Mouse (Mus musculus) urinary bladder, postnatal 25 days (tissue): ENCODE data around the gene Slc35d3.

ENCODE experiments used
- DNase-seq: peaks from one replicate; pipeline ENCODE4 v3.0.0; 2022; ENCODE audit warnings: low spot score

The Slc35d3 gene

GRCm38 (mm10) chr10:19850998-19851691, at the start of gene Slc35d3:
Slc35d3 (minus strand) TSS chr10:19851459.
- DNase-seq: no peak

GRCm38 (mm10) chr10:19900191-19900590, 48.9 kb upstream of the Slc35d3 start:
- no peak for DNase-seq

DNA sequence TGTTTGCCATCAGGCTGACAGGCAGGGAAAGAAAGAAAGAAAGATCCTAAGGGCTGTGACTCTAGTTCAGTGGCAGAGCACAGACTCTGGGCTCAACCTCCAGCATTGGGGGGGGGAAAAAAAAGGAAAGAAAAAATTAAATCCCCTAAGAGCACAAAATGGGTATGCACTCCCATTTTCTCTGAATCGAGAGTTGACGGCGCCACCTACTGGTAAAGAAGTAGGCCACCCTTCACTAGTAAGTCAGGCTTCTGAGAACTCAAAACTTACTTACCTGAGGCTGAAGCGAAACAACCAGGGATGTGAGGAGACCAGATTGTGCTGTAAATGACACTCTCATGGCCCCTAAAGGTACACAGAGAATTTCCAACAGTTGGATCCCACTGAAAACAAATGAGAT, 42.7 kb upstream of the Slc35d3 start:
- DNase-seq: peak; percentile 24

DNA sequence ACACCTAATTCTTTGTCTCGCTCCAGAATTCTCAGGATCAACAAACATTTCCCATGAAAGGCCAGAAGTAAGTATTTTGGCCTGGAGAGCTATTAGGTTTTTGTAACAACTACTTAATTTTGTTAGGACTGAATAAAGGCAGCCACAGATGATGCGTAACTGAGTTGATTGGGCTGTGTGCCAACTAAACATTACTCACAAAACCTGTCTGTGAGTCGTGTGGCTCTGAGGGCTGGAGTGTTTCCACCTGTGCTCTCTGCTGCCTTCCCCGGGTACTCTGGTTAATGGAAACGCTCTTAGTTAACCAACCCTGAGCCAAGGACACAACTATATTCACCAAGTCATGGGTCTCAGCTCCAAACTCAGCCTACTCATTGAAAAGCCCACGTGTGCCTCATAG, 41.9 kb upstream of the Slc35d3 start:
- DNase-seq: peak; percentile 6

DNA sequence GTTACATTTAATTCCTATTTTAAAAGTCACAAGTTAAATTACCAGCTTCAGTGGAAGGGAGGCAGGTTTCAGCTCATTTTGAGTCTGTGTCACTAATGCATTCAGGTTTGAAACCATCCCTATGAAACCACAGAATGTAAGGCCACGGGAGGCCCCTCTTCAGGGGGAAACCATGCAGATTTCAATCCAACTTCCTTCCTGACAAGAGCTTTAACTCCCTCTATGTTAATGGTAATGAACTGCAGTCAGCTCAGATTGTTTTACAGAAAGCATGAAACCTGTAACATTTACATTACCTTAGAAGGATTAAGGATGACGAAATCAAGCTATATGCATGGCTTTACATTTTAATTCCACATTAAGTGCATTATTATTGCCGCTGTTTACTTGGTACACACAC, 40.4 kb upstream of the Slc35d3 start:
- no peak for DNase-seq

DNA sequence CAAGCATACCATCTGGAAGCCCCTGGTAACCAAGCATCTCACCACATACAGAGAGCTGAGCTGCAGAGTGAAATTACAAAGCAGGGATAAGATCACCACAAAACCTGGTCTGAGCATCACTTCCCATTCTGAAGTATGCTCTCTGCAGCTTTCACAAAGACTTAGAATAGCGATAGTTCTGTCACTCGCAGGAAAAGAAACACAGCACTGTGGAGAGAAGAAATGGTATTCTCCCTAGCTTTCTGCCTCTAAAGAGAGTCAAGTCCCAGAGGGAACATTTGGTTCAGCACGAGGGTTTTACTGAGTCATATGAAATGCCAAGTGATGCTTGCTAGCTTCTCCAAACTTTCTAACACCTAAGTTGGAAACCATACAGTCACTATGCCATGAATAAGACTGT, 38.6 kb upstream of the Slc35d3 start:
- no peak for DNase-seq

DNA sequence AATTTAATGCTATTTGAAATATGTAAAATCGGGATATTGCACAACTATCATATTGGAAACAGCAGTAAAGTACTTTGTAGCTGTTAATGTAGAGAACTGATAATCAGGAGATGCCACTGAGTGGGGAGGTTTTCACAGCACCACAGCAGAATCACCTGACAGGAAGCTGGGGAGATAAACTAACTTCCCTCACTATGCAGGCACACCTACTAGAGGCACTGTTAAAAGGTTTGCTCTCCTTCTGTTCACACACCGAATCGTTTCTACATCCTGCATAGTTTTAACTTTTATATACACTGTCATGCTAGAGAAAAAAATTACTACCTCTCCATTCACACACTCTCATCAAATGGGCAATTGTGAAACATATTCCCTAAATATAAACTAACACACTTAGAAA, 35.0 kb upstream of the Slc35d3 start:
- no peak for DNase-seq

- DNase-seq: no peak
These were observed 33.1 kb upstream of the Slc35d3 start for GRCm38 (mm10) chr10:19884409-19884808.

GRCm38 (mm10) chr10:19880437-19880836, 29.2 kb upstream of the Slc35d3 start:
- no peak for DNase-seq

DNA sequence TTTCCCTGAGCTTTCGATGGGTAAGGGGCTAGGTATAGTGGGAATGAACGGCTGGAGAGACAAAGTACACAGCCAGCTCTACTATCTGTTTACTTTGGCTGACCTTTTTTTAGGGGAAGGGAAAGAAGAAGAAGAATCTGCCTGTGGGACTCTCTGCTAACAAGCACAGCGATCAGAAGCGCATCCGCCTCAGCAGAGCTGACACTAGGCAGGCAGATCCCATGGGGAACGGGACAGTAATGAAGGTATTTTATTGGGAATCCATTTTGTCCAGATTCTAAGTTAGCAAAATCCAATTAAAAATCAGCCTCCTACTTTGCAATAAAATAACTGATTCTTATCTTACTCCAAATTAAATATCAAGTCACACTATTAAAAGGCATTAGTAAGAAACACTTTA, 27.9 kb upstream of the Slc35d3 start:
- DNase-seq: no peak

- DNase-seq: no peak
These were observed 26.4 kb upstream of the Slc35d3 start for GRCm38 (mm10) chr10:19877679-19878078.

DNA sequence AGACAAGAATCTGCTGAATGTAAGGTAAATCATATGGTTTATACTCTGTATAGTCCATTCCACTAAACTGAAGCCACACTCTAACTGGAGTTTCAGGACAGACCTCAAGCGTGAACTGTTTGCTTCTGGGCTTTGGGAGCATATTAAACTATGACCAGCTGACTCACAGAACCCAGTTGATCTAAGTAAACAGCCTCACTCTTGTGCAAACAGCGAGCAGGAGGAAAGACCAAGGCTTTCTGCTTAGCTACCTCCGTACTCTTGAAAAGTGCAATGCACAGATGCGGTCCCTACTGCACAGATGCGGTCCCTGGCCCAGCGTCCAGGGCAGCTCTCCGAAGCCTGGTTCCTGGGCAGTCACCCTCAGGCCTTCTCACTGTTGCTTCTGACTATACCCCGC, 26.0 kb upstream of the Slc35d3 start:
- DNase-seq: no peak

DNA sequence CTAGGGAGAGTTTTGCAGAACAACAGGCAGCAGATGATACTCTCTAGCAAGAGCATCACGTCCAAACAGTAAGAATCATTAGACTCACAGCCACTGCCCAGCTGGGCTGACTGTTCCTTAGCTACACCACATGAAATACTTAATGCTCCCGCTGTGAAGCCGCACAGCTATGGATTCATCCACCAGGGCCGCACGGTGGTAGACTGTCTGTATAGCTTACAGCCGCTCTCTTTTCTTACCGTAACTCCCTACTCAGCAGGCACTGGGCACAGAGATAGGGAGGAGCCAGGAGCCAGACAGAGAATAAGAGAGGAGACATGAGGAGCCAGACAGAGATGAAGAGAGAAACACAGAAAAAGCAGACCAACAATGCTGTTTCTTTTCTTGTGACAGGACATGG, 25.4 kb upstream of the Slc35d3 start:
- DNase-seq: no peak

- no peak for DNase-seq
These were observed 24.1 kb upstream of the Slc35d3 start for GRCm38 (mm10) chr10:19875346-19875745.

- DNase-seq: no peak
These were observed 4.5 kb upstream of the Slc35d3 start for GRCm38 (mm10) chr10:19855597-19856306.

DNA sequence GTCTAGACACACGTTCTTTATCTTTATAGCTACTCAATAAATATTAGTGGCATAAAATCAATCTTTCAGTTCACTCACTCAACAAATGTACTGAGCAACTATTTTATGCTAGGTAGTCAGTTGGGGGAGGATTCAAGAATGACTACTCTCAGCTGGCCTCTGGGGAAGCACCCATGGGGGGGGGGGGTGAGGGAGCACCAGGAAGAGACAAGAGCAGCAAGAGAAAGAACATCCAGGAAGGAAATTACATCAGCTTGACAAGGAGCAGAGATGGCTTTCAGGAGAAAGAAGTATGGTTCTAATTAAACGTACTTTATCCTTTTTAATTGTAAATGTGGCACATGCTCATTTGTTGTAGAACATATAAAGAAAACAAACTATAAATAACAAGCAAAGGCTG, 2.4 kb upstream of the Slc35d3 start:
- DNase-seq: no peak

DNA sequence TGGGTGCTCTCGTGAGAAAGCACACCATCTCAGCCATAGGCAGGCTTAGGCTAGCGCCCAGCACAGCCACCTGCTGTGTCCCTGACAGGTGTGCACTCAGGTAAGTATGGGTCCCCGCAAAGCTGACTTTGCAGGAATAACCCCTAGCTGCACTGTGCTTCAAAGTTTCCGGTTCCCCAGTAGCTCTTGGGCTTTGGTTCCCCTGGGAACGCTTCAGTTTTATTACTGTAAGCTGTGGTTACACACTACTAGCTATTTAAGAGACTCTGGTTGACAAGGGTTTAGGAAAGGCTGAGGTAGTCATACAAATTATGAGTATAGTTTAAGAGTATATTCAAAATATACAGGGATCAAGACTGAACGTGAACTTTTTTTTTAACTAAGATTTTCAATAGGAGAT, 1.5 kb upstream of the Slc35d3 start:
- DNase-seq: no peak

DNA sequence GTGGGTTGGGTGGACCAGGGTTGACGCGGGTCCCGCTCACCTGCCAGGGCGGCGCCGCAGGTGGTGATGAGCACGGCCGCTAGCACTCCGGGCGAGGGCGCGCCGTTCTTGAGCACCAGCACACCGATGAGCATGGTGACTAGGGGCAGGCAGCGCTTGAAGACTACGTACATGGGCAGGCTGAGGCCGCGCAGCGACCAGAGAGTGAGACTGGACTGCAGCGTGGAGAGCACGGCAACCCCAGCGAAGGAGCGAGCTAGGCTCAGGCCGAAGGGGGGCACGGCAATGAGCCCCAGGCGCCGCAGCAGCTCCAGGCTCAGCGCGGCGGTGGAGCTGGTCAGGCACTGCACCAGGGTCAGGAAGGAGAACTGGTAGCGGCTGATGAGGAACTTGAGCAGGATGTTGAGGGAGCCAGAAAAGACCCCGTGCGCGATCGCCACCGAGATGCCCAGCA, 688 bp downstream of the Slc35d3 start:
- DNase-seq: no peak

DNA sequence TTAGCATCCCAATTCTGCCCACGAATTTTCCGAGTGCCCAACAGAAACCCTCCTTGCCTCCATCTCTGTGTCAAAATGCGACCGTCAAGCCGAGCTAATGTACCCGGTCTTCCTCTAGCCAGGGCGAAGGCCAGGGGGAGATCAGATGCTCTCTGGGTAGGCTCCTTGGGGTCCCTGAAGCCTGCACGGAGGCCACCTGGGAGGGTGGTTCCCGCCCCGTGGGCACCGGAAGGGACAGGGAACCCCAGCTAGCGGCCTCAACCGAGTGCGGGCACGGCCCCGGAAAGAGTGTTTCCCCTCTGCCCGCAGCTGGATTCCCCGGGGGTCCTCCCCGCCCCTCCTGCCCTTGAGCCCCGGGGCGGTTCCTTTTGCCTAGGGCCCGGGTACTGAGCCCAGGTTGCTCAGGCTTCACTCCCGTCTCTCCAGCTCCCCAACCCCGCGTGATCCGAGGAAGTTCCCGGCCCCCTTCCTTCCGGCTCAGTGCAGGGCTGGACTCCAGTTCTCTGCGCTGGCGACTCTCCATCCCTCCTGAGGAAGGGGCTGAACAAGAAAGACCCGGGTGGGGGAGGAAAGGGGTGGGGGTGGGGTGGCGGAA, 1.4 kb downstream of the Slc35d3 start:
- DNase-seq: no peak

DNA sequence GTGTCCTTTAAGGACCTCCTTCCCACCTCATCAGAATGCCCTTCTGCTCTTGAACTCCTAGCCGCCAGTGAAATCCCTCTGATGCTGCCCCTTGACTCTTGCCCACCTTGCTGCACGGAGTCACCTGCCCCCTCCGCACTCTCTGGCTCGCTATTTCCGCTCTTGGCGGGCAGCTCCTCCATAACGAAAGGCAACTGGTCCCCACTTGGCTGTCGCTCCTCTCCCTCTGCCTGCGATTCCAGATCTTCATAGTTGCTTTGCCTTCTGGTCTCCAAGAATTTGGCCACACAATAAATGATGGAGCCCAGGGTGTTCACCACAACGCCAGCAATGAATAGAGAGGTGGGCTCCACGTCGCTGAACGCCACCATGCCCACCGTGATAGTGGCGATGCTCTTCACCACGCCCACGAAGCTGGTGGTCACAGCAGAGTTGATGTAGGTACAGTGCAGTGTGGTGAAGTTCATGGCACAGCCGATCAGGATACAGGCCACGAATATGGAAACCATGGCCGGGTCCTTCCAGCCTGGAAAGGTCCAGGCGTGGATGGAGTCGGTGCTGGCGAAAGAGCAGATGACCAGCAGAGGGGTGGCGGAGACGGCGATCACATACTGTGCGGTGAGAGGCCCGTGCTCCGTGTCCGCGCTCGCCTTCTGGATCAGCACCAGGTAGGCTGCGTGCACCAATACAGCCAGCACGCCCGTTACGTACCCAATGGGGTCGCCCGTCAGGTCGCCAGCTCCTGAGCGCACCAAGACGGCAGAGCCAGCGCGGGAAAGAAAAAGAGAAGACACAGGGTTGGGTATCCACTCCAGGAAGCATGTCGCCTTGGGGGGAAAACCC, 2.1 kb downstream of the Slc35d3 start:
- DNase-seq: no peak

DNA sequence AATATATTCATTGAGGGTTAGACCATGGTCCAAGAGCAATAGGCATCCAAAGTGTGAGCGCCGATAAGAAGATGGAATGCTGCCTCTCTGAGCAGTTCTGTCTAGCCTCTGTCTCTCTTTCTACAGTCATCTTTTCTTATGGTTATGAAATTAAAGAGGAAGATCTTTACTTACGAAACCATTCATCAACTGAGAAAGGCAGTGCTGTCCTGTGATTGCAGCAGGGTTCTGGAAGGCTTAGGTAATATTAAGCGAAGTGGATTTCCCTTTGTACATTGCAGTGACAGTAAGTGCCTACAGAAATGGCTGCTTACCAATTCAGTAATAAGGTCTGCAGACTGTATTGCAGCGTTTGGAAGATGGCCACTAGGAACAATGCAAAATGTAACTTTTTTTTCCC, 11.4 kb downstream of the Slc35d3 start:
- no peak for DNase-seq

DNA sequence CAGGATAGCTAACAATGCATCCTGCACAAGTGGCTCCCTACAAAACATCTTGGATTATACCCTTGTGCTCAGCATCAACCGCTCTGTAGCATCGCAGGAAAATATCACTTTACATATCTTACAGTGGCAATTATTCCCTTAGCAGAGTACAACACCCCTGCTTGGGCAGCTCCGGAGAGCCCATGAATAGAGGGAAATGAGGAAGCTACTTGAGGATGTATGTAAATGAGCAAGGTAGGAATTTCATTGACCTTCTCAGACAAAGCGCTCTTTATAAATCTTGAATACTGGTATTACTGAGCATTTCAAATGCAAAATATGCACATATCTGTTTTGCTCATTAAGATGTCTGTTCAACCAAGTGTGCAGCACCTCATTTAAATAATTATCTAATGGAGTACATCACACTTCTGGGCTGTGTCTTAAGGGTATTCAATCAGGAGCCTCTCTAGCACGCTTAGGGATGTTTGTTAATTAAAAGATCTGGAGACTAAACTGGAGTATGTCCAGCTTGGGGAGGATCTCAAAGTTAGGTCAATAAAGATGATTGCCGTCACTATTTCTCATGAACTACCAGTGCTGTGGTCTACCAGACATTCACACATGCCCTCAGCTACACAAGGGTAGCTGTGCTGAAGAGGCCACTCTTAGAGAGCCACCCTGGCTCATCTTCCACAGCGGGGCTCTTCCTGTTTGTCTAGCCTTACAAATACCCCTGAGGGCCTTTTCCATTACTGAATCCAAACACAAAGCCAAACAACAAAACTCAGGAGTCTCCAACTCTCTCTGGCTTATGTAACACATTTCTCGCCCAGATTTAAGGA, 15.2 kb downstream of the Slc35d3 start:
- no peak for DNase-seq
